In genomic region chr9:31167305-31167704, GRCm38 (mm10) we compare ENCODE assay signal across 14 mouse cellular contexts.
"Had no signal": no experiment of that assay in that cellular context is flagged by ENCODE, and none has a peak within 500 bp of the region (broad histone marks: within the 10 kb centered on the region; RNA-seq: fewer than 3 reads in every experiment).

No protein-coding gene starts in this region.

- H3K27ac ChIP-seq: limb, embryonic 13.5 days; liver, embryonic 15.5 days; midbrain, embryonic 15.5 days; neural tube, embryonic 12.5 days; stomach, postnatal 0 days had no signal

- H3K4me1 ChIP-seq: limb, embryonic 13.5 days; midbrain, embryonic 15.5 days; neural tube, embryonic 12.5 days had no signal

- H3K9ac ChIP-seq: limb, embryonic 13.5 days; liver, embryonic 15.5 days; midbrain, embryonic 15.5 days; neural tube, embryonic 12.5 days had no signal

- H3K4me3 ChIP-seq: limb, embryonic 13.5 days; liver, embryonic 15.5 days; megakaryocyte, embryonic 14.5 days; midbrain, embryonic 15.5 days; neural tube, embryonic 12.5 days had no signal

- H3K27me3 ChIP-seq: limb, embryonic 13.5 days; liver, embryonic 15.5 days; midbrain, embryonic 15.5 days; neural tube, embryonic 12.5 days had no signal

- ATAC-seq: lung, postnatal 0 days; midbrain, embryonic 15.5 days had no signal

- H3K9me3 ChIP-seq: limb, embryonic 13.5 days; liver, embryonic 15.5 days; megakaryocyte, embryonic 14.5 days; midbrain, embryonic 15.5 days; neural tube, embryonic 12.5 days had no signal

- DNase-seq: kidney, postnatal 25 days; left cerebral cortex, postnatal 4 days; lung, adult 2 months; lung, postnatal 4 days; thymus, postnatal 4 days had no signal

- H3K4me2 ChIP-seq: limb, embryonic 13.5 days; liver, embryonic 11.5 days; liver, embryonic 15.5 days; midbrain, embryonic 11.5 days; midbrain, embryonic 15.5 days; neural tube, embryonic 12.5 days had no signal
